Mouse (Mus musculus) MEL-GATA-1-ER (cell line): ENCODE data around the gene Tekt2.

ENCODE experiments used
- DNase-seq: peaks from one replicate; pipeline ENCODE4 v3.0.0-alpha.2; 2012; ENCODE audit warnings: low read depth; ENCODE audit errors: extremely low read depth

Tekt2 gene

GRCm38 (mm10) chr4:126275081-126275480, 50.4 kb downstream of the Tekt2 start:
- DNase-seq: no peak

GRCm38 (mm10) chr4:126273753-126274152, 51.7 kb downstream of the Tekt2 start:
- DNase-seq: no peak
